Mouse (Mus musculus): ENCODE measurements around the gene Kif23.

GRCm38 (mm10) chr9:61919464-61919863 lies 27.1 kb downstream of the Kif23 start:
- TF ChIP-seq CTCF (conservative IDR thresholded peaks at IDR 0.05; ENCODE audit: low read length), result no peak
- TF ChIP-seq NANOG (IDR thresholded peaks at IDR 0.05; ENCODE audit: borderline replicate concordance, low read length), result no peak
